Mouse (Mus musculus) spleen, adult 2 months (tissue): ENCODE results near the gene Rbpj.

ENCODE experiments used
- CTCF ChIP-seq: fragments of 200-500 bp; IDR thresholded peaks from 2 replicates; pipeline ENCODE4 v1.5.1; 2011; ENCODE audit warnings: mild to moderate bottlenecking, inconsistent platforms; ENCODE audit not compliant: insufficient read depth, insufficient read length, insufficient replicate concordance; ENCODE audit errors: extremely low read depth
- POLR2A ChIP-seq: fragments of 200-500 bp; IDR thresholded peaks from 2 replicates; pipeline ENCODE4 v1.6.1; 2011; ENCODE audit warnings: low read depth, low read length, inconsistent platforms

- no peak for TF ChIP-seq POLR2A
- no peak for TF ChIP-seq CTCF
Observed at GRCm38 (mm10) chr5:53509465-53509864, 43.5 kb downstream of the Rbpj start.
